Comparison of ENCODE assay signal across 10 mouse cellular contexts in the genomic region with DNA sequence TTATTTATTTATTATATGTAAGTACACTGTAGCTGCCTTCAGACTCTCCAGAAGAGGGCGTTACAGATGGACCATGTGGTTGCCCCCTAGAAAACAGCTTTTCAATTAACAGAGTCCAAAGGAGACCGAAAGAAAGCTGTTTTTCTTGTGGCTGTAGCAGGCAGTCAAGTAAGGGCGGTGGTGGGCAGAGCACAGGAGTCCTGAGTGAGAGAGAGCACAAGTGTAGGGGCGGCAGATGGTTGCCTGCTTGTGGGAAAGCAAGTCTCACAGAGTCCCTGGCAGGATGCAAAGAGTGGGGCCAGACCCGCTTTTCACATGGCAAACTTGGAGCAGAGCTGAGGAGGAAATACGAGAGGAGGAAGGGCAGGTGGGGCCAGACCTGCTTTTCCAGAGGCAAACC. TPM values are rescaled to one million over a fixed set of nuclear protein-coding genes. Genes with fewer than 3 reads are reported as not detected.
DNase-seq lines count a peak whose midpoint lies in the region; ATAC-seq lines count a peak whose summit lies in the region.
"Had no signal": no experiment of that assay in that cellular context is flagged by ENCODE, and none has a peak within 500 bp of the region (broad histone marks: within the 10 kb centered on the region; RNA-seq: fewer than 3 reads in every experiment).

No protein-coding gene starts in this region.

- H3K4me3 ChIP-seq in heart, embryonic 15.5 days, result no peak overlapping the region
- no peak overlapping the region for H3K4me3 ChIP-seq in lung, embryonic 16.5 days (ENCODE audit: low read length)

- H3K9me3 ChIP-seq in heart, embryonic 15.5 days (replicated peaks), result no peaks in the 10 kb centered on the region
- no peaks in the 10 kb centered on the region for H3K9me3 ChIP-seq in lung, embryonic 16.5 days (ENCODE audit: control insufficient read depth, low read length)
- H3K9me3 ChIP-seq: neural tube, embryonic 15.5 days had no signal

- H3K27ac ChIP-seq in heart, embryonic 15.5 days, result no peak overlapping the region
- H3K27ac ChIP-seq in lung, embryonic 16.5 days (ENCODE audit: low read length), result no peak overlapping the region
- H3K27ac ChIP-seq: heart, adult 2 months; neural tube, embryonic 15.5 days had no signal

- 0 out of 2 replicates have a peak, but pooled peaks cover 5% of the 10 kb centered on the region for H3K4me1 ChIP-seq in heart, embryonic 15.5 days (replicated peaks)
- H3K4me1 ChIP-seq in lung, embryonic 16.5 days (replicated peaks; ENCODE audit: control insufficient read depth, insufficient read depth, low read length), result no peaks in the 10 kb centered on the region

- peak overlapping the region; percentile 42; the same call in 1 of the 2 replicates for H3K4me2 ChIP-seq in heart, embryonic 15.5 days
- H3K4me2 ChIP-seq in lung, embryonic 16.5 days (ENCODE audit: low read depth, low read length), result peak overlapping the region; percentile 37; the same call in 1 of the 2 replicates

- 62% methylated on average over 6 of the region's 6 CpGs for WGBS in heart, embryonic 15.5 days
- WGBS in lung, embryonic 16.5 days, result 44% methylated on average over 6 of the region's 6 CpGs

- no peaks in the 10 kb centered on the region for H3K36me3 ChIP-seq in heart, embryonic 15.5 days
- H3K36me3 ChIP-seq in lung, embryonic 16.5 days (ENCODE audit: control insufficient read depth, insufficient read depth, low read length), result no peaks in the 10 kb centered on the region
- H3K36me3 ChIP-seq: neural tube, embryonic 15.5 days had no signal

- DNase-seq in heart, adult 11 months, result no peak
- no peak for DNase-seq in lung, postnatal 25 days (ENCODE audit: low spot score)
- peak; percentile 30 for DNase-seq in ZHBTc4 (ENCODE audit: low read depth, low spot score)
- peak; percentile 35 to 52 for DNase-seq in layer of hippocampus, postnatal 14 days (ENCODE audit: low spot score in 2 of 2)
- no peak for DNase-seq in left cerebral cortex, postnatal 36 days (ENCODE audit: low spot score in 2 of 2)

- ATAC-seq in heart, embryonic 15.5 days (replicated peaks; ENCODE audit: insufficient number of reproducible peaks, insufficient read depth, low FRiP score, low read depth), result no peak
- ATAC-seq in lung, embryonic 16.5 days (ENCODE audit: low read depth), result peak; percentile 45; the same call in 1 of the 2 replicates
- ATAC-seq: CD4-positive, CD25-positive, alpha-beta regulatory T cell, adult 4 months had no signal

- H3K9ac ChIP-seq in heart, embryonic 15.5 days, result no peak overlapping the region
- H3K9ac ChIP-seq in lung, embryonic 16.5 days (ENCODE audit: low read length), result no peak overlapping the region

- intact Hi-C loops in left cerebral cortex, postnatal 36 days (cut with DNase I), result no loop called here

- H3K27me3 ChIP-seq in heart, embryonic 15.5 days, result no peaks in the 10 kb centered on the region
- no peaks in the 10 kb centered on the region for H3K27me3 ChIP-seq in lung, embryonic 16.5 days (ENCODE audit: control insufficient read depth, insufficient read depth, low read depth, low read length)
- H3K27me3 ChIP-seq: neural tube, embryonic 15.5 days had no signal

RNA-seq across cellular contexts. Expression of a gene that starts 9.9 kb away (rescaled TPM):
- 5.5 and 8.3 TPM in 2 replicates for polyA plus RNA-seq in heart, embryonic 15.5 days (2015; fragmentation: Nextera tagmentation; extraction: Ambion mirVana)
- polyA plus RNA-seq in lung, embryonic 16.5 days (2015; fragmentation: Nextera tagmentation; extraction: Ambion mirVana), result 13.8 and 15.5 TPM in 2 replicates
- total RNA-seq in layer of hippocampus, postnatal 14 days (2021), result 10 to 100 TPM; 80.5 to 82.4 TPM
- 10 to 100 TPM; 56.3 to 60.1 TPM for total RNA-seq in left cerebral cortex, postnatal 36 days (2021)

RNA-seq across cellular contexts. Expression of a gene that starts 49.8 kb away (rescaled TPM):
- 50.6 and 63.7 TPM in 2 replicates for polyA plus RNA-seq in heart, embryonic 15.5 days (2015; fragmentation: Nextera tagmentation; extraction: Ambion mirVana)
- polyA plus RNA-seq in lung, embryonic 16.5 days (2015; fragmentation: Nextera tagmentation; extraction: Ambion mirVana), result 38.2 and 44.6 TPM in 2 replicates
- 10 to 100 TPM; 17.9 to 25.8 TPM for total RNA-seq in layer of hippocampus, postnatal 14 days (2021)
- 10 to 100 TPM; 11.1 to 14.2 TPM for total RNA-seq in left cerebral cortex, postnatal 36 days (2021)

Comparison
In these comparisons a context has a peak if more than half of its experiments do, and no peak if none do; other contexts are left out.
1. DNase-seq: peak in ZHBTc4 (single experiment) and layer of hippocampus, postnatal 14 days (2 of 2); none in heart, adult 11 months (single experiment), lung, postnatal 25 days (single experiment) and left cerebral cortex, postnatal 36 days (0 of 2).